Mouse (Mus musculus): ENCODE data around the gene Ahctf1.
"Not testable (repeated sequence)": the region's sequence is repeated elsewhere in the genome, so short reads cannot be mapped to it uniquely, and the experiment has no call there.

Ahctf1 gene

DNA sequence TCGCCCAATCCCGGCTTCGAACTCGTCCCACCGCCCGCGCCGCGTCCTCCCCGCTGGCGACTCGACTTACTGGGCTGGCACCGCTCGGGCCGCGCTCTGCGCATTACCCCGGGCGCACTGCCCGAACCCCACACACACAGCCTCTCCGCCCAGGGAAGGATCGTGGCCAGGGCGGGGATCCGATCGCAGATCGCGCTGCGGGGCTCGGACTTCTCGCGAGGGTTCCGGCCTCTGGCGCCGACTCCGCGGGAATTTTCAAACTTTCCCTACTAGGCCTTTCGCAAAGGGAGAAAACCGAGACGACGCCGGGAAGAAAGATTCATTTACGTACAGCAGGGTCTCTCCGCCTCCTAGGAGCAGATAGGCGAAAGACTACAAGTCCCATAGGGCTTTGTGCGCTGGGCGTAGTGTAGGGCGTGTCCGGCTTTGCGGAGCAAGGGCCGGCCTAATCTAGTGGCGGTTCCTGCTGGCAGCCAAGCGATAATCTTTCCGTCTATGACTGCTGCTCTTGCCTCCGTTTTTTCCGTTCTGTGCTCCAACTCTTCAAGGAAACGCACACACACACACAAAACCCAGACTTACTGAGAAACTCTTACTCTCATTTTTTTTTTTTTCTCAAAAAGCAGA is at the start of gene Ahctf1:
TSS of gene Ahctf1 (minus strand) at position 168 of the 627 bp plus-strand sequence.
- peak; percentile 97 for DNase-seq (ENCODE audit: low read depth, low spot score)

DNA sequence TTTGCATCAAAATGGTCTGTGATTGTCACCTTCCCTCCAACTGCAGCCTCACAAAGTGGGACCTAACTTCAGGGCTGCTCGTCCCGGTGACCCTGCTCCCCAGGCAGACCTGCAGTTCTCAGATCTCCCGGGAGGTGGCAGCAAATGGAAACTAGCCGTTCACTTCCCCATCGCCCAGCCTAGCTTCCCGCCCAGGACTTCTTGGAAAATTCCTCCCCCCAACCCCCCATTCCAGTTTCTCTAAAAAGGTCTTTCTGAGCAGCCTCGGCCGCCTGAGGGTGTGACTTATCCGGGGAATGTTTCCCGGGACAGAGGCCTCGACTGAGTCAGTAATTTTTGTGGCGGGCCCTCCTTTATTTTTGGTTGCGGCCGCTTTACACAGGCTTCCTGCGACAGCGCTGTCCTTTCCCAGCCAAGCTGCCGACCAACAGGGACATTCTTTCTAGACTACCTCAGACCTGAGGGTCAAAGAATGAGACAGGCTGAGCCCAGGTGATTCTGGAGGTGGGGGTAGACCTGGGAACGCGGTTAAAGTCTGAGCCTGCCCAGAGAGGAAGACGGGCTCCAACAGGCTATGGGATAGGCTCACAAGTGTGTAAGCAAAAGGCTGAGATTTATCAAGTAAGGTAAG is 44.4 kb upstream of the Ahctf1 start:
- no peak for DNase-seq (ENCODE audit: low read depth, low spot score)

DNA sequence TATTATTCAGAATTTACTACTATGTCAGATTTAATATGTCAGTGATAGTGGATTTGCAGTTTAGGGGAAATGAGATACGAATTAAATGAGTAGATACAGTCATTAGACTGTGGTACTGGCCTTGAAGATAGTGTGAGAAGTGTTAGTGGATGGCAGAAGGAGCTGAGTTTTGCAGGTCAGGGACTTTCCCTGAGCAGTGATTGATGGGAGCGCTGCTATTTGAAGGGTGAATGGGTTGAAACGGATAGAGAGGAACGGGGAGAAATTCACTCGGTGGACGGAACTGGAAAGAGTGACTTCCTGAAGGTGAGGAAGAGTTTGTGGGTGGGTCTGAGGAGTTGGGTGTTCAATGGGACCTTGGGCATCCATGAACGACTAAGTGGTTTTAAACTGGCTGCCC is 43.7 kb upstream of the Ahctf1 start:
- no peak for DNase-seq (ENCODE audit: low read depth, low spot score)

DNA sequence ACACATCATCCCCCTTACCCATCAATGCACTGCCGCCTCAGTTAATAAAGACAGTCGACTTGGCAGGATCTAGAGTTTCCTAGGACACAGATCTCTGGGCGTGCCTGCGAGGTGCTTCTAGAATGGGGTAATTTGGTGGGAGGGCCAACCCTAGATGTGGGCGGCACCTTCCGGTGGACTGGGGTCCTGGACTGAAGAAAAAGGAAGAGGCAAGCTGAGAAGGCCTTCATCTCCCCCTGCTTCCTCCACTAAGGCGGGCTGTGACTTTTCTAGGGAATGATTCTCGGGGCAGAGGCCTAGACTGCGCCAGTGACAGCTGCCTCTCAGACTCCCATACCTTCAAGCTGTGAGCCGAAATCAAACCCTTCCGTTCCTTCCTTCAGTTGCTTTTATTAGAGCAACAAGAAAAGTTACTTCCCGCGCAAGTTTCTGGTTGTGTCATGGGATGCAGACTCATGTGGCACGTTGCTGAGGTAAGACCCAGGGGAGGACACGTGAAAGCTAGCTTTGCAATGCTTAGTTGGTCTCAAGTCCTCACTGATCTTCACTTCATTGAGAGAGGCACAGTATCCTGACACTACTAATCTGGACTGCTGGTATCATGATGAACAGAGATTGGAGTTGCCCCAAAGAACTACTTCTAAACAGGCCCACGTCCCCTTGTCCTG is 42.5 kb upstream of the Ahctf1 start:
- DNase-seq (ENCODE audit: low read depth, low spot score) = no peak

DNA sequence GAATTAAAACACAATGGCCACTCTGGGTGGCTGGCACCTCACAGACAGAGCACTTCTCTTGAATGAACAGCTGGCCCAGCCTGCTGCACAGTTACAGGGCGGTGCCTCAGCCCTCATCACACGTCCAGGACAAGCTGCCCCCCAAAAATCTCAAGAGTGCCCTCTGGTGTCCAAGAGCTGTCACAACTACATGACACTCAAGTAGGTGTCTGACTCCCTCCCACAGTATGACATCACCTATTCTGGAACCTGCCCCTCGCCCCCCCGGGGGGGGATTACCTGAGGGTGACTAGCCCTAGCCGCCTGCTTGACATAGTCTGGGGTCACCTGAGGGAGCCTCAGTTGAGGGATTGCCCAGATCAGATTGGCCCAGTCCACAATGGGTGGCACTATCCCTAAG is 41.4 kb upstream of the Ahctf1 start:
- DNase-seq (ENCODE audit: low read depth, low spot score) = no peak

DNA sequence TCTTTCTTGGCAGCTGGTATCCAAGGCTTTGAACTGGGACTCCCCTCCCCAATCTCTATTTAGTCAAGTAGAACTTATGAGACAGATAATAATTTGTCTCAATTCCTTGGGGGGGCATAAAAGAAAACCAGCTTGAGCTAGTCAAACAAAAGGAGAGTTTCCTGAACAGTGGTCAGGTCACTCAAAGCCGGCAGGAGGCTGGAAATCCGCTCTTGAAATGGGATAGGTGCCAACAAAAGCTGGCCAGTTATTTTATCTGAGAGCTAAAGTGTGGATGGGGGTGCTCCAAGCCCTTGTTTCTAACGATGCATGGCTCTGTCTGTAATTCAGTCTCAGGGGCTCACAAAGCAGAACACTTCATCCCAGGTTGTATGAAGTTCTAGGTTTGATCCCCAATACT is 40.5 kb upstream of the Ahctf1 start:
- no peak for DNase-seq (ENCODE audit: low read depth, low spot score)

DNA sequence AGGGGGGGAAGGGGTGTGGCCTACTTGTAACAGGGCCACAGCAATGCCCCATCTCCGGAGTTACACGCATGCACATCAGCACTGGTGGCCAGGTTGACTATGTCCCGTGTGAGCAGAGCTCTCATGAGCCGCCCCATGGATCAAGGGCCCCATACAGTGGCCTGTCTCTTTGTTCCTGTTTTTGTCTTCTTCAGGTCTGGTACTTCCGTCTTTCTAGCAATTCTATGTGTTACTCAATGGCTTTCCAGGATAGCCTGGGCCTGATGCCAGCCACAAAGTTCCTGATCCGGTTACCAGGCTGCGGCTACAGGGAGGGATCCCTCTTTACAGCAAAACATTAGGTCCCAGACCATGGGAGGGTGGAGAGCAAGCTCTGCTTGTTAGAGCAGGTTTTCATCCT is 39.1 kb upstream of the Ahctf1 start:
- DNase-seq (ENCODE audit: low read depth, low spot score) = no peak

DNA sequence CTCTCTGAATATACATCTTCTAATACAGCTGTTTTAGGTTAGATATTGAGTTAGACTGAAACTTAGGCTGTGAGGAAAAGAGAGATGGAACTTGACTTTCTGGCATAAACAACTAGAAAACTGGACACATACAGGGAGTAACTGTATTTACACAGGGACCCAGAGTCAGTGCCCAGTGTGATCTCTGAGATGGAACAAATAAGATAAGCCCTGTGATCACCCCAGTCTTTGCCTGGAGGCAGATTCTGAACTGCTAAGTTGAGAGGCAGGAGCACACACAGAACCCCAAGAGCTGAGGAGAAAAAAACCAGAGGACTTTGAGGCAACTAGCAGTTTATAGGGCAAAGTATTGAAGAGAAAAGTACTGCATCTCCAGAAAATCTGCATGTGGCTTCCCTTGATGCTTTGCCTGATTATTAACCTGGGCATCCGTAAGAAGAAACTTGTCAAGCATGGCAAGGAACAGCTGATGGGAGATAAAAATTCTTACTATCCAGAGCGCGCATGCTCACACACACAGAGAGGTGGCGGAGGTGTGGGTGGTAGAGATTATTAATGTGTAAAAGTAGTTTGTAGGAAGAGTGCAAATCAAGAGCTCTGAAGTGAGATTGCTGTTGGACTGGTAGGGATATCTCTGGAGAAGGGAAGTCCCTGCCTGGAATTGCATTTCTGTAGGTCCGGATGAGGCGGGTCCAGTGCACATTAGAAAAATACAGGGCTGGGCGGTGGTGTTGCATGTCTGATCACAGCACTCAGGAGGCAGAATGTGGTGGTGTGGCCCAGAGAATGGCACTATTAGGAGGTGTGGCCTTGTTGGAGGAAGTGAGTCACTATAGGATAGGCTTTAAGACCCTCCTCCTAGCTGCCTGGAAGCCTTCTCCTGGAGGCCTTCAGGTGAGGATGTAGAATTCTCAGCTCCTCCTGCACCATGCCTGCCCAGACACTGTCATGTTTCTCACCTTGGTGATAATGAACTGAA is 33.2 kb upstream of the Ahctf1 start:
- DNase-seq (ENCODE audit: low read depth, low spot score) = no peak

DNA sequence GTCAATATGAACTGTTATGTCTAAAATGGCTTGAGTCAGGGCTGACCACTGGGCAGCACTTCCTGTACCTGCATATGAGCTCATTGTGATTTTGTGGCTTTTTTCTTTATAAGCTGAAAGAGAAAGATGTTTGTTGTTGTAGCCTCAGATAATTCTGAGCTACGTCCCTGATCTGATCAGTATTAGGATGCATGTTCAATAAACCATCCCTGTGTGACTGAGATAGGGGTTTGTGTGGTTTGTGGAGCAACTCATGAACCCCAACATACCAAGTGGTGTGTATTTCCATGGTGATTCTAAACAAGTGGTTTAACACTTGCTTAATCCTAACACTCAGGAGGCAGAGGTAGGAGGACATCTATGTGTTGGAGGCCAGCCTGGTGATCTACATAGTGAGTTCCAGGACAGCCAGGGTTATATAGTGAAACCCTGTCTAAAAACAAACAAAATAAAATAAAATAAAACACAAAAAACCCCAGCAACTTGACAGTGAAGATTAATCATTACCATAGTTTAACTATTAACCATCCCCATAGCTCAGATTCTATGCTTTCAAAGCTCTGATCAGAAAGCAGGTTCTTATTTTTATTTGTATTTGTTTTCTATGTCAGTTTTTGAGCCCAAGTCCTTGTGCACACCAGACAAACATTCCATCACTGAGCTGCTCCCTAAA is 32.4 kb upstream of the Ahctf1 start:
- DNase-seq (ENCODE audit: low read depth, low spot score) = no peak

DNA sequence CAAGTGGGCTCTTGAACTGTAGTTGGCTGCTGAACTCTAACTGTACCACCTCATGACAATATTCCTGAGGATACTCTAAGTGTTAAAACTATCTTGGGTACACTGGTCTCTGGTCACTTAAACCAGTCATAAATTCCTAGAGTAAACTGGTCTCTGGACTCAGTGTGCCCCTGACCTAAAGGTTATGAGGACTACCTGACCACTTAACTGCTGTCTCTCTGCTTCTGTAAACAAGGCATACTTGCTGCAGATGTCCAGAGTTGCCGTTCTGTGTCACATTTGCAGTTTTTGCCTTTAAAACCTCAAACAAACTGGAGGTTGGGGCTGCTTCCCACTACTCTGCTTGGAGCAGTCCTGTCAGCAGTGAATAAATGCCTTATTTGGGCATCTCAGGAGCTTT is 30.1 kb upstream of the Ahctf1 start:
- DNase-seq (ENCODE audit: low read depth, low spot score) = no peak

DNA sequence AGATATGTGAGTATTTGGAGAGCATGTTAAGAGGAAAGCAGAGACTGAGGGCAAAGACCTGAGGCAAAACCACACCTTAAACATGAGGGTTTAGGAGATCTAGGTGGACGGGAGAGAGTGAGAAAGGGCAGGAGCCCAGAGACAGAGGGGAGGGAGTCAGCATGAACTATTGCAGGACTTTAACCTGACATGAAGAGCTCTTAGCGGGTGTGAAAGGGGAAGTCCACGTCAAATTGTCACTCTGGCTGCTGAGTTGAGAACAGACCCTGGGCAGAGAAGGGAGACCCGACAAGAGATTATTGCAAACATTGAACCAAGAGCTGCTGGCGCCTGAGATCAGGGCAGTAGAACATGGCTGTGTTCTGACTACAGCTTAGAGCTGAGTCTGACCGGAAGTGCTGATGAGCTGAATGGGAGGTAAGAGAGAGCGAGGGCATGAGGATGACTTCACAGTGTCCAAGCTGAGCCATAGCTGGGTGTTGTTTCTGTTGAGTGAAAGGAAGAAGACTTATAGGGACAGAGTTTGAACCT is 29.3 kb upstream of the Ahctf1 start:
- no peak for DNase-seq (ENCODE audit: low read depth, low spot score)

DNA sequence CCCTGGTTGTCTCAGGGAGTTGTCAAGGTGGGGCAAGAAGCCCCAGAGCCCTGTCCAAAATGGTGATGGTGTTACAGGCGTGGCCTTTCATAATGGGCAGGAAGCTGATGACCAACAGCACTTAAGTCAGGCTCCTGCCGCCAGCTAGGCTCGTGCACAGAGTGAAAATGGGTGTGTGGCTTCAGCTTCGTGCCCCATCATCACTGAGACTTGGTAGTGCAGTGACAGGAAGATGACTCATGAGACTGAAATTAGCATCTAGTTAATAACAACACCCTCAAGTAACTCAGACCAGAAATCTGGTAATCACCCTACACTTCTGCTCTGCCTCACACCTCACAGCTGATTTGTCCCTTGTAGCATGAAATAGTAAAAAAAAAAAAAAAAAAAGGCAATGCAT is 25.4 kb upstream of the Ahctf1 start:
- DNase-seq (ENCODE audit: low read depth, low spot score) = no peak

DNA sequence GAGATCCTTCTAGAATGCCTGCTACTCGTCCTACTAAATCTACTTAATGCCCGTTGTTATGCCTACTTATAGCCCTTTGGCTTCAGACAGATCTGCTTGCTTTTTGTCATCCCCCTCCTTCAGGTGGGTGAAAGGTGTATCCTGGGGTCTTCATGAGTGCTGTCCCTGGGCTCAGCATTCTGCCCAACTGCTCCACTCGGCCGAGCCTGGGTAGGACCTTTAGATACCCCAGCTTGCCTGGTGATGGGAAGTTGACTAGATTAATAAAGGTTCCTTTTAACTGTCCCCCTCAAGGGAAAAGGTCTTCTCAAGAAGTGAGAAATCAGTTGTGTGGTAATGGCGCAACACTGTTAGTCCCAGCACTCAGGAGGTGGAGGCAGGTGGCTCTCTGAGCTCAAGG is 24.6 kb upstream of the Ahctf1 start:
- DNase-seq (ENCODE audit: low read depth, low spot score) = no peak

DNA sequence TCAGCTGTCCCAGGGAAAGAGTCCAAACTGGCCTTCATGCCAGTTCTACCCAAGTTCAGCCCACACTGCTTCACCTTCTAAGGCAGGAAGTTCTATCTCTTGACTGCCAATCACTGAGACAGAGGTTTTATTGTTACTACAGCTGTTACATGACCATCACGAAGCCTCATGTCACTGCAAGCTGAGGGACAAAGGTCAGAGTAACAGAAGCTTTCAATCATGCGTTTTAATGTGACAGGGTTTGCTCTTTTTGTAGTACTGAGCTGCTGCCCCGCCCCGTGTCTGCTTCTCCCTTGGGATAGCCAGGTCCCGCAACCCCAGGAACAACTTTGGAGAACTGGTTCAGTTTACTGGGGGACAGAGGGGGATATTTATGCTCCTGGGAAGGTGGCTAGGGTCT is 21.1 kb upstream of the Ahctf1 start:
- DNase-seq (ENCODE audit: low read depth, low spot score) = no peak

DNA sequence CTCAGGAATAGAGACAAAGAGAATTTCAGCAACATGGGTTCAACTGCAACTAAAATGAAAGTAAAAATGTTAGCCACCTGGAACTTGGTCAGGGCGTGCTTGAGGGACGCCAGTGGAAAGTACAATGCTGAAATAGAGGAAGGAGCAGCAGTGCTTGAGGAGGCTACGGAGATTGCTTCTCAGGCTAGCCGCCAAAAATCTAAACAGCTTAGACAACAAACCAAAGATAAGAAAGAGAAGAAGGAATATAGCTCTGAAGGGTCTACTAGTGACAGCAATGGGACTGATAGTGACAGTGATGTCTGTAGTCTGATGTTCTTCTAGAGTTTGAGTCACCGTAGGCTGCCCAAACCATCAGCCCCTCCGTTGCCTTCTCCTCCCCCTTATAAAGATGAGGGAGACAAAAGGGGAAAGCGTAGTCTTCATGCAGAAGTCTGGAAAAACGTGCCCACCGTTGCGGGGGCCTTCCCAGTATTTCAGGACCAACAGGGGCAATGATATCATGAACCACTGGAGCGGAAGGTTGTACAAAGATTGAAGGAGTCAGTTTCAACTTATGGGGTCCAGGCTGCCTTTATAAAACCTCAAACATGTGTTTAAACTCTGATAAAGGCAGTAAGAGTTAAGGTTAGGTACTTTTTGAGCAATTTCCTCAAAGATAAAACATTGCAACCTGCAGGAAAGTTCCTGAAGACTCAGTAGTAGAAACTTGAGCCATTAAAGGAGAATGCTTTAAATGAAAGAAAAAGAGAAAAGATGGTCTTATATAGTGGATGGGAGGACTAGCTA is 15.2 kb upstream of the Ahctf1 start:
- DNase-seq (ENCODE audit: low read depth, low spot score) = not testable (repeated sequence)

DNA sequence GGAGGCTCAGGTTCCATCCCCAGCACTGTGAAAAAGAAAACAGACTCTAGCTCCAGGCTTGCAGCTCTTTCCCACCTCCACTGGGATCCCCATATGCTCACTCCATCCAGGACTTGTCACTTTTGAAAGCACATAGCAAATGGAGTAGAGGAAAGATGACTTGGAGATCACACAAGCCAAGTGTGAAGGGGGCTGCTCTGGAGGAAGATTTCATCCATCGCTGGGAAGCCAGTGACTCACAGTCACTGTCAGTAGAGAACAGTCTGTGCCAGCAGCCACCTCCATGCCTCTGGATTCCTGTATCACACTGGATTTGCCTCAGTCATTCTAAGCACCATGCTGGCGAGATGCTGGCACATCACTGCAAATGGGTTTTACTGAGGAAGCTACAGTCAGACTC is 11.1 kb upstream of the Ahctf1 start:
- no peak for DNase-seq (ENCODE audit: low read depth, low spot score)

DNA sequence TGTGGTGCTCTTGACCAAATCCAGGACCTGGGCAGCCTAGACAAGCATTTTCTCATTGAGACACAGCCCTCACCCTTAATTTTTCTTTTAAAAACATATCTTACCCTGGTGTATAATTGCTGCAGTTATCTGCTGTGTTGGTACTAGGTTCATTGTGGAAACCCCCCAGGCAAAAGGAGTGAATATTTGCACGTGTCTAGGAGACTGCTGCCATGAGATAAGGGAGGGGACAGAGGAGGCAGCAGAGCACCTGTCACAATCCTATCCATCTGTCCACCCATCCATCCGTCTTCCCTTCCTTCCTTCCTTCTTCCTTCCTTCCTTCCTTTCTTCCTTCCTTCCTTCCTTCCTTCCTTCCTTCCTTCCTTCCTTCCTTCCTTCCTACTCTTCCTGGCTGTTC is 9.9 kb upstream of the Ahctf1 start:
- DNase-seq (ENCODE audit: low read depth, low spot score) = no peak

DNA sequence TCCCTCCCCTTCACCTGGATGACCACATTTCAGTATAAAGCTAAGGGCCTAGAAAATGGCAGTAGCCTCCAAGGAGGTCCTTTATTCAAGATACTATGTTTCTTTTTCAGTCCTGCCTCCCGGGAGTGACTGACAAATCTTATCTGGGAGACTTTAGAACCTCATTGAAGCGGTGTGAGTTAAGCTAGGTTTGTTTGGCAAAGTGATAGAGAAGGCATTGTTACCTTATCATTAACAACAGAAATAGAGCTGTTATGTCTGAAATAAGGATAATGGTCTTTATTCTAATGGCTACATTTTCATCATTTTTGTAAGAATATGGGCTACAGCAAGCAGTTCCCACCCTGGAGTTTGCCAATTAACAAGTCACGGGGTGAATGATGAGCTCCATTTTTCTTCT is 4.8 kb upstream of the Ahctf1 start:
- no peak for DNase-seq (ENCODE audit: low read depth, low spot score)

DNA sequence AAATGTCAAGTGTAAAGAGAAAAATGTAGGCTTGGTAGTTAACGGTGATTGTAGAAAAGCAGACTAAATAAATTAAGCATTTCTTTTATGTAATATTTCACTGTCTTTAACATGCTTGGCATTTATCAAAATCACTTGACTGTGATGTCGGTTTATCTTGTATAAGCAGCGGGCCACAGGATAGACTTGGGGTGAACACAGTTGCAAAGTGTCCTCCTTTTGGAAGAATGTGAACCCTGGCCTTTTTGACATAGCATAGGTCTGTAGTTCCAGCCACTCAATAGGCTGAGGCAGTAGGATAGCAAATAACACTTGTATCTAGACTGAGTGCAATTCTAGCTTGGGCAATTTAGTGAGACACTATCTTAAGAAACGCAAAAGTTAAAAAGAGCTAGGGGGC is 4.0 kb upstream of the Ahctf1 start:
- no peak for DNase-seq (ENCODE audit: low read depth, low spot score)

DNA sequence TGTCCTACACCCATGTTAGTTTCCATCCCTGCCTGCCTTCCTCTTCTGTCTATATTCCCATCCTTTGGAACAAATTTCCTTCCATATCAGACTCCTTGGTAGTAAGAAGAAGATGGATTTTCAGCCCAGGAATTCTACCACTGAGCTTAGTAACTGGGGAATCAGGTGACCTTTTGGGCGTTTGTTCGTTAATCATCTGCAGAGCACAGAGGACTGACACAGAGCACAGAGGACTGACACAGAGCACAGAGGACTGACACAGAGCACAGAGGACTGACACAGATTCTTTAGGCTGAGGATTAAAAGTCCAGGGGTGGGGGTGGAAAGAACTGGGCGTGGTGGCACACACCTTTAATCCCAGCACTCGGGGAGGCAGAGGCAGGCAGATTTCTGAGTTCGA is 2.3 kb upstream of the Ahctf1 start:
- DNase-seq (ENCODE audit: low read depth, low spot score) = no peak
